Mouse (Mus musculus): ENCODE measurements at regions not wholly inside any gene's neighbourhood (a gene's known extent, or its start where the extent isn't known, plus 50 kb on each side); places are given as distances from the start of the nearest gene placed in this dataset.

GRCm38 (mm10) chr14:76245063-76245396 lies 134.3 kb downstream of the Nufip1 start:
- DNase-seq (ENCODE audit: low spot score) = no peak

- no peak for DNase-seq (ENCODE audit: low spot score)
These were observed 137.0 kb downstream of the Nufip1 start for GRCm38 (mm10) chr14:76247664-76248063.

GRCm38 (mm10) chr14:76253850-76254249 lies 143.2 kb downstream of the Nufip1 start:
- no peak for DNase-seq (ENCODE audit: low spot score)

GRCm38 (mm10) chr14:76254565-76255501 lies 144.1 kb downstream of the Nufip1 start:
- peak; percentile 70 for DNase-seq (ENCODE audit: low spot score)

- DNase-seq (ENCODE audit: low spot score) = no peak
These were observed 145.3 kb downstream of the Nufip1 start for GRCm38 (mm10) chr14:76255971-76256370.

GRCm38 (mm10) chr14:76258626-76259025 lies 147.9 kb downstream of the Nufip1 start:
- DNase-seq (ENCODE audit: low spot score) = no peak

- DNase-seq (ENCODE audit: low spot score) = no peak
These were observed 150.1 kb downstream of the Nufip1 start for GRCm38 (mm10) chr14:76260628-76261293.

GRCm38 (mm10) chr14:76263682-76264081 lies 151.1 kb upstream of the Tsc22d1 start:
- DNase-seq (ENCODE audit: low spot score) = no peak

- no peak for DNase-seq (ENCODE audit: low spot score)
These were observed 148.9 kb upstream of the Tsc22d1 start for GRCm38 (mm10) chr14:76265819-76266218.

GRCm38 (mm10) chr14:76266249-76266648 lies 148.5 kb upstream of the Tsc22d1 start:
- no peak for DNase-seq (ENCODE audit: low spot score)

GRCm38 (mm10) chr14:76267091-76267490 lies 147.7 kb upstream of the Tsc22d1 start:
- no peak for DNase-seq (ENCODE audit: low spot score)

GRCm38 (mm10) chr14:76271190-76271589 lies 143.6 kb upstream of the Tsc22d1 start:
- DNase-seq (ENCODE audit: low spot score) = no peak

- DNase-seq (ENCODE audit: low spot score) = no peak
These were observed 141.9 kb upstream of the Tsc22d1 start for GRCm38 (mm10) chr14:76272840-76273239.

GRCm38 (mm10) chr14:76276655-76277054 lies 138.1 kb upstream of the Tsc22d1 start:
- no peak for DNase-seq (ENCODE audit: low spot score)

GRCm38 (mm10) chr14:76278751-76279450 lies 135.9 kb upstream of the Tsc22d1 start:
- no peak for DNase-seq (ENCODE audit: low spot score)

- no peak for DNase-seq (ENCODE audit: low spot score)
These were observed 135.2 kb upstream of the Tsc22d1 start for GRCm38 (mm10) chr14:76279561-76279960.

GRCm38 (mm10) chr14:76281867-76282266 lies 132.9 kb upstream of the Tsc22d1 start:
- no peak for DNase-seq (ENCODE audit: low spot score)

- no peak for DNase-seq (ENCODE audit: low spot score)
These were observed 127.0 kb upstream of the Tsc22d1 start for GRCm38 (mm10) chr14:76287768-76288167.

GRCm38 (mm10) chr14:76290401-76291018 lies 124.3 kb upstream of the Tsc22d1 start:
- DNase-seq (ENCODE audit: low spot score) = no peak

- no peak for DNase-seq (ENCODE audit: low spot score)
These were observed 122.5 kb upstream of the Tsc22d1 start for GRCm38 (mm10) chr14:76292211-76292610.

GRCm38 (mm10) chr14:76295411-76296169 lies 119.2 kb upstream of the Tsc22d1 start:
- no peak for DNase-seq (ENCODE audit: low spot score)

Data from left cerebral cortex, adult 11 months (tissue).